Mouse (Mus musculus) lung, postnatal 0 days (tissue): ENCODE data around the gene March1.

Experiments used
- CTCF ChIP-seq: IDR thresholded peaks from 2 replicates; pipeline ENCODE4 v1.5.1; 2016; ENCODE audit warnings: antibody characterized with exemption, mild to moderate bottlenecking
- EP300 ChIP-seq: IDR thresholded peaks from 2 replicates; pipeline ENCODE4 v1.6.1; 2016; ENCODE audit warnings: antibody characterized with exemption, mild to moderate bottlenecking, control low read depth

DNA sequence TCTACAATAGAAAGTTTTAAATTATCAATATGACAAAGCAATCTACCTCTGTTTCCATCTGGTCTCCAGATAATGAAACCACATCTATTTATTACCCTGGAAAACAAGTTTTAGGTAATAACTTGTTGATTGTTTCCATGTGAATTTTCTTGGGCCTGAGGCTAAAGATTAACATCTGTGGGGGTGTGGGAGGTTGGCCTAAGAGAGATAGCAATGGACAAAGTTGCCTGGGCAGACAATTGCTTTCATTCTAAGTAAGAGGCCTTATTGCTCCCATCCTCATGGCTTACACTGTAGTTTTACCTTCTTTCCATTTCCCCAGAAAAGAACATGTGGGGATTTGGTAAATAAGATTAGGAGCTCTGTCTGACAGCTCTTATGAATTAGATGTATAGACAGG, 125.4 kb downstream of the March1 start:
- TF ChIP-seq CTCF: no peak
- TF ChIP-seq EP300: no peak
